Mouse (Mus musculus): ENCODE measurements around the gene Unc5b.

DNA sequence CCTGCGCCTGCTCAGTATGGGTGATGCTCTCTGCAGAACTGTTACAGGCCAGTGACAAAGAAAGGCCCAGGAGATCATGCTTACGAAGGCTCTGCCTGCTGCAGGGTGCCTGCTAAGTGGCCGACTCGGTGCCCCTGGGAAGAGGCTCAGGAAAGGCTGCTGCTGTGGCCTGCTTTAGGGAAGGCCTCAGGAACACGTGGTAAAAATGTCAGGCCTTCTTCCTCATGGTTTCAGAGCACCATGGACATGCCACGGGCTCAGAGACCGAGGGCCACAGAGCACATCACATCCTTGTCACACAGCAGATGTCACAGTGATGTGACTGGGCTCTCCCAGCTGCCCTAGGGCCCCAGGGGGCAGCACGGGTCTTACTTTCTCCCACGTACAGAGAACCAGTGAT is 87.7 kb downstream of the Unc5b start:
- TF ChIP-seq GATA1 (IDR thresholded peaks at IDR 0.05; ENCODE audit: low read length) (no peak), TAL1 (IDR thresholded peaks at IDR 0.05; ENCODE audit: low read length) (no peak)

Data from erythroblast, embryonic 14.5 days (primary cell).